ENCODE assay signal across 26 mouse cellular contexts in the genomic region with DNA sequence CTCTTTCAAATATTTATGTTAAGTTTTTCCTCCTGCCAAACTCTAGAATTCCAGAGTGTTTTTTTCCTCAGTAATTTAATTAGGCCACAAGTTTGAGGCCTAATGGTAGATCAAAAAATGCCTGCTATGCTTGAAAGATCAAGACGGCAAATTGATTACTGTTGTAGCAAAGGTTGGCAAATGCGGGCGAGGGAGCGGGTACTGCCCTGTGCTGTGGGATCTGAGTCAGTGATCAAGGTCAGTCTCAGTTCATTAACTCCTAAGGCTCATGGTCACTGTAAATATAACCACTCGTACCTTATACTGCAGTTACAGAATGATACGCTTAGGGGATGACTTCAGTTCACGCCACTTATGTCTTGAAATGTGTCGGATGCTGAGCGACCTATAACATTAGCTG.
DNase-seq lines count a peak whose midpoint lies in the region; ATAC-seq and TF ChIP-seq lines count a peak whose summit lies in the region.
"Had no signal": no experiment of that assay in that cellular context is flagged by ENCODE, and none has a peak within 500 bp of the region (broad histone marks: within the 10 kb centered on the region; RNA-seq: fewer than 3 reads in every experiment).

No protein-coding gene starts in this region.

- WGBS in kidney, adult 2 months, result 48% methylated on average over 9 of the region's 9 CpGs
- WGBS in kidney, postnatal 0 days, result 42% methylated on average over 9 of the region's 9 CpGs

- H3K27ac ChIP-seq in kidney, adult 2 months (ENCODE audit: insufficient read depth, low read depth, low read length), result no peak overlapping the region
- no peak overlapping the region for H3K27ac ChIP-seq in kidney, postnatal 0 days
- H3K27ac ChIP-seq: embryonic facial prominence, embryonic 12.5 days; intestine, embryonic 15.5 days; limb, embryonic 10.5 days; limb, embryonic 15.5 days; liver, embryonic 15.5 days; midbrain, embryonic 10.5 days had no signal

- in situ Hi-C loops in Patski (cut with MboI; ENCODE audit: low pct_unique_long_range_greater_than_20kb), result no loop called here

- no peak for TF ChIP-seq POLR2A in kidney, adult 2 months (IDR thresholded peaks at IDR 0.05; ENCODE audit: low read depth, low read length)

- no peak overlapping the region for H3K4me2 ChIP-seq in kidney, postnatal 0 days (ENCODE audit: low read length)
- H3K4me2 ChIP-seq: embryonic facial prominence, embryonic 12.5 days; intestine, embryonic 15.5 days; limb, embryonic 15.5 days; liver, embryonic 15.5 days; lung, embryonic 14.5 days had no signal

- H3K4me3 ChIP-seq in kidney, adult 2 months (ENCODE audit: insufficient read depth, low read depth, low read length), result no peak overlapping the region
- no peak overlapping the region for H3K4me3 ChIP-seq in kidney, postnatal 0 days (replicated peaks; ENCODE audit: low read depth, low read length)
- H3K4me3 ChIP-seq: embryonic facial prominence, embryonic 12.5 days; intestine, embryonic 15.5 days; limb, embryonic 10.5 days; limb, embryonic 15.5 days; liver, embryonic 15.5 days; midbrain, embryonic 10.5 days had no signal

- peaks cover 11% of the 10 kb centered on the region; the same call in 1 of the 2 replicates for H3K4me1 ChIP-seq in kidney, adult 2 months (ENCODE audit: control insufficient read depth, insufficient read depth, low read length)
- peaks cover 11% of the 10 kb centered on the region for H3K4me1 ChIP-seq in kidney, postnatal 0 days (replicated peaks; ENCODE audit: insufficient read depth, low read length)

- CTCF ChIA-PET in Patski (lab: Charles Lee), result no interaction called here

- no peak overlapping the region for H3K9ac ChIP-seq in kidney, postnatal 0 days (ENCODE audit: low read depth, low read length)
- H3K9ac ChIP-seq: embryonic facial prominence, embryonic 12.5 days; forebrain, postnatal 0 days; intestine, embryonic 15.5 days; limb, embryonic 15.5 days; liver, embryonic 15.5 days; lung, embryonic 14.5 days had no signal

- POLR2A ChIA-PET in Patski (lab: Charles Lee), result no interaction called here

- no peak for ATAC-seq in Patski
- ATAC-seq in kidney, postnatal 0 days (replicated peaks; ENCODE audit: low FRiP score, low read depth), result peak; percentile 52; the same call in 1 of the 2 replicates
- ATAC-seq: forebrain, postnatal 0 days; hindbrain, embryonic 16.5 days; intestine, embryonic 15.5 days; midbrain, embryonic 16.5 days had no signal

- H3K9me3 ChIP-seq in kidney, postnatal 0 days (replicated peaks; ENCODE audit: low read length), result no peaks in the 10 kb centered on the region
- H3K9me3 ChIP-seq: embryonic facial prominence, embryonic 12.5 days; intestine, embryonic 15.5 days; limb, embryonic 10.5 days; limb, embryonic 15.5 days; liver, embryonic 15.5 days; midbrain, embryonic 10.5 days had no signal

- no peaks in the 10 kb centered on the region for H3K27me3 ChIP-seq in Patski
- H3K27me3 ChIP-seq in kidney, adult 2 months (replicated peaks; ENCODE audit: control insufficient read depth, insufficient read depth, low read length), result no peaks in the 10 kb centered on the region
- H3K27me3 ChIP-seq in kidney, postnatal 0 days (ENCODE audit: insufficient read depth, low read length), result peaks cover 3% of the 10 kb centered on the region; the same call in 1 of the 2 replicates
- H3K27me3 ChIP-seq: embryonic facial prominence, embryonic 12.5 days; intestine, embryonic 15.5 days; liver, embryonic 15.5 days had no signal

- peak; percentile 47 for DNase-seq in adrenal gland, postnatal 14 days
- DNase-seq in adrenal gland, postnatal 10 days, result no peak
- peak; percentile 4 for DNase-seq in Patski (ENCODE audit: low read depth, low spot score)
- peak; percentile 56 for DNase-seq in kidney, adult 2 months
- peak; percentile 80 for DNase-seq in kidney, postnatal 0 days (ENCODE audit: low spot score)
- no peak for DNase-seq in ovary, adult 18-20 months (ENCODE audit: low spot score)
- DNase-seq in gastrocnemius, postnatal 4 days (ENCODE audit: low spot score in 2 of 2), result no peak
- DNase-seq in urinary bladder, postnatal 14 days (ENCODE audit: low spot score), result no peak
- DNase-seq: cerebellum, adult 11-12 months; cerebellum, adult 9-11 months; embryo, embryonic 11 days; forebrain, postnatal 0 days; heart, postnatal 14 days; layer of hippocampus, postnatal 36 days; lung, embryonic 14.5 days; right cerebral cortex, adult 18-20 months; spleen, adult 18-20 months; thymus, postnatal 14 days had no signal

- TF ChIP-seq CTCF in Patski (IDR thresholded peaks at IDR 0.05), result no peak
- no peak for TF ChIP-seq CTCF in kidney, adult 2 months (conservative IDR thresholded peaks at IDR 0.05; ENCODE audit: insufficient read depth, insufficient read length, low read depth, low read length)
- no peak for TF ChIP-seq CTCF in kidney, postnatal 0 days (IDR thresholded peaks at IDR 0.05; ENCODE audit: low read depth)

- no peaks in the 10 kb centered on the region for H3K36me3 ChIP-seq in kidney, adult 2 months (ENCODE audit: control insufficient read depth, insufficient read depth, low read length)
- no peaks in the 10 kb centered on the region for H3K36me3 ChIP-seq in kidney, postnatal 0 days (ENCODE audit: insufficient read depth, low read length)
- H3K36me3 ChIP-seq: embryonic facial prominence, embryonic 12.5 days; intestine, embryonic 15.5 days; limb, embryonic 10.5 days; limb, embryonic 15.5 days; liver, embryonic 15.5 days; midbrain, embryonic 10.5 days had no signal

Comparison
In these comparisons a context has a peak if more than half of its experiments do, and no peak if none do; other contexts are left out.
1. DNase-seq: peak in adrenal gland, postnatal 14 days (single experiment), Patski (single experiment), kidney, adult 2 months (single experiment) and kidney, postnatal 0 days (single experiment); none in adrenal gland, postnatal 10 days (single experiment), ovary, adult 18-20 months (single experiment), gastrocnemius, postnatal 4 days (0 of 2) and urinary bladder, postnatal 14 days (single experiment).